Mouse (Mus musculus) embryo, embryonic 11.5 days (tissue): ENCODE data around the gene Ankrd13b.

Experiments used
- DNase-seq: peaks from one replicate; pipeline ENCODE4 v3.0.0-alpha.2; 2012; ENCODE audit warnings: low read depth, low spot score

The Ankrd13b gene

GRCm38 (mm10) chr11:77462283-77463100 is 27.0 kb downstream of the Ankrd13b start, which contains the start of gene Coro6:
Coro6 (plus strand) TSS chr11:77462411.
- DNase-seq: peak; percentile 40

- no peak for DNase-seq
These were observed 27.6 kb downstream of the Ankrd13b start for GRCm38 (mm10) chr11:77461856-77462255.

GRCm38 (mm10) chr11:77456866-77457265 is 32.6 kb downstream of the Ankrd13b start:
- no peak for DNase-seq

GRCm38 (mm10) chr11:77455770-77456510 is 33.5 kb downstream of the Ankrd13b start:
- DNase-seq: no peak

- DNase-seq: no peak
These were observed 36.1 kb downstream of the Ankrd13b start for GRCm38 (mm10) chr11:77453388-77453787.

GRCm38 (mm10) chr11:77451670-77452069 is 37.8 kb downstream of the Ankrd13b start:
- DNase-seq: no peak

GRCm38 (mm10) chr11:77449224-77449623 is 40.3 kb downstream of the Ankrd13b start:
- no peak for DNase-seq

GRCm38 (mm10) chr11:77446628-77447041 is 42.8 kb downstream of the Ankrd13b start:
- DNase-seq: no peak

GRCm38 (mm10) chr11:77444939-77445338 is 44.5 kb downstream of the Ankrd13b start:
- no peak for DNase-seq

GRCm38 (mm10) chr11:77442186-77443170 is 47.0 kb downstream of the Ankrd13b start:
- DNase-seq: no peak

GRCm38 (mm10) chr11:77441020-77441419 is 48.5 kb downstream of the Ankrd13b start:
- DNase-seq: no peak

GRCm38 (mm10) chr11:77440081-77440480 is 49.4 kb downstream of the Ankrd13b start:
- DNase-seq: no peak

GRCm38 (mm10) chr11:77437026-77437425 is 52.5 kb downstream of the Ankrd13b start:
- no peak for DNase-seq

- no peak for DNase-seq
These were observed 61.0 kb downstream of the Ankrd13b start for GRCm38 (mm10) chr11:77428446-77428845.

GRCm38 (mm10) chr11:77423175-77423859 is 66.2 kb downstream of the Ankrd13b start:
- DNase-seq: no peak
